Mouse (Mus musculus) spleen, adult 2 months (tissue): Measurements from ENCODE around the gene 6430548M08Rik. TPM values are rescaled to one million over a fixed set of nuclear protein-coding genes. Genes with fewer than 3 reads are reported as not detected.

Experiments
- DNase-seq, 2 experiments: peaks; one replicate each; pipeline versions ENCODE4 v3.0.0 to v3.0.0-alpha.2; 2012 to 2021; ENCODE audit warnings: low spot score in 2 of 2, low read depth in 1 of 2
- H3K27ac ChIP-seq: fragments of 200-500 bp; 2 replicates; pipeline ENCODE4 v1.5.1; 2012; ENCODE audit warnings: low read length, inconsistent platforms; ENCODE audit not compliant: insufficient read depth
- H3K27me3 ChIP-seq: fragments of 200-500 bp; 2 replicates; pipeline ENCODE4 v1.6.1; 2012; ENCODE audit warnings: mild to moderate bottlenecking, moderate library complexity, low read length, inconsistent platforms; ENCODE audit not compliant: control insufficient read depth, insufficient read depth
- H3K36me3 ChIP-seq: fragments of 200-500 bp; 2 replicates; pipeline ENCODE4 v1.6.1; 2012; ENCODE audit warnings: mild to moderate bottlenecking, low read length, inconsistent platforms; ENCODE audit not compliant: control insufficient read depth, insufficient read depth
- H3K4me1 ChIP-seq: fragments of 200-500 bp; 2 replicates; pipeline ENCODE4 v1.6.1; 2011; ENCODE audit warnings: inconsistent platforms; ENCODE audit not compliant: control insufficient read depth, insufficient read depth, insufficient read length
- H3K4me3 ChIP-seq: fragments of 200-500 bp; 2 replicates; pipeline ENCODE4 v1.5.1; 2011; ENCODE audit warnings: mild to moderate bottlenecking, inconsistent platforms; ENCODE audit not compliant: insufficient read depth, insufficient read length; ENCODE audit errors: extremely low read depth
- CTCF ChIP-seq: fragments of 200-500 bp; IDR thresholded peaks from 2 replicates; pipeline ENCODE4 v1.5.1; 2011; ENCODE audit warnings: mild to moderate bottlenecking, inconsistent platforms; ENCODE audit not compliant: insufficient read depth, insufficient read length, insufficient replicate concordance; ENCODE audit errors: extremely low read depth
- POLR2A ChIP-seq: fragments of 200-500 bp; IDR thresholded peaks from 2 replicates; pipeline ENCODE4 v1.6.1; 2011; ENCODE audit warnings: low read depth, low read length, inconsistent platforms
- WGBS: fragments of 180-500 bp; shearing (Covaris S2); methylation state at CpG from one replicate; pipeline ENCODE4 v1.1.7; 2018; 5-methylcytosine and 5-hydroxymethylcytosine counted together
- polyA plus RNA-seq: library from polyadenylated mRNA; depleted of rRNA; stranded (reverse); fragments of >200 nt; gene quantifications from 2 replicates; pipeline ENCODE4 v1.2.3, GENCODE M21; 2012

The 6430548M08Rik gene
- polyA plus RNA-seq, 1 experiment = 20.6 TPM

- no peak overlapping the region for H3K27ac ChIP-seq
- H3K36me3 ChIP-seq = no peaks in the 10 kb centered on the region
- TF ChIP-seq POLR2A = no peak
- no peak for TF ChIP-seq CTCF
- H3K4me3 ChIP-seq = no peak overlapping the region
- 39% methylated on average over 5 of the region's 5 CpGs for WGBS
- no peaks in the 10 kb centered on the region for H3K27me3 ChIP-seq
- H3K4me1 ChIP-seq = no peaks in the 10 kb centered on the region
- DNase-seq = no peak
Measured at GRCm38 (mm10) chr8:120167821-120168220, 53.9 kb downstream of the 6430548M08Rik start.

DNA sequence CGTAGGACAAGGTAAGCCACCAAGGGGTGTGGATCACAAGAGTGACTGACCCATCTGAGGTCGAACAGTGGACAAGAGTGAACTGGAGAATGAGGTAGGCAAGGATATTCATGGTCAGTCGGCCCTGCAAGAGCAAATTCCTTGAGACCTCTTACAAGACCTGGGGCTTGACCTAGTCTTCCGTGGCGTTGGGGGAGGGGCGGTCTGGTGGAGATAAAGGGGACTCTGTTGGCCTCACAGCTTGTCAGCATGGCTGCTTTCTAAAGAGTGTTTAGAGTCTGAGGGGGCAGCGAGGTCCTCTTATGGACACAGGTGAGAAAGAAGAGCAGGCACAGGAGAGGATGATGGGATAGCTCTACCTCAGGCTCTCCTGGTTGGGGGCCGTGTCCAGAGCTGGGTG lies 55.2 kb downstream of the 6430548M08Rik start:
- no peaks in the 10 kb centered on the region for H3K4me1 ChIP-seq
- TF ChIP-seq POLR2A = no peak
- TF ChIP-seq CTCF = no peak
- H3K27me3 ChIP-seq = no peaks in the 10 kb centered on the region
- H3K4me3 ChIP-seq = no peak overlapping the region
- no peak overlapping the region for H3K27ac ChIP-seq
- no peaks in the 10 kb centered on the region for H3K36me3 ChIP-seq
- DNase-seq = no peak
- WGBS = 70% methylated on average over 8 of the region's 8 CpGs

DNA sequence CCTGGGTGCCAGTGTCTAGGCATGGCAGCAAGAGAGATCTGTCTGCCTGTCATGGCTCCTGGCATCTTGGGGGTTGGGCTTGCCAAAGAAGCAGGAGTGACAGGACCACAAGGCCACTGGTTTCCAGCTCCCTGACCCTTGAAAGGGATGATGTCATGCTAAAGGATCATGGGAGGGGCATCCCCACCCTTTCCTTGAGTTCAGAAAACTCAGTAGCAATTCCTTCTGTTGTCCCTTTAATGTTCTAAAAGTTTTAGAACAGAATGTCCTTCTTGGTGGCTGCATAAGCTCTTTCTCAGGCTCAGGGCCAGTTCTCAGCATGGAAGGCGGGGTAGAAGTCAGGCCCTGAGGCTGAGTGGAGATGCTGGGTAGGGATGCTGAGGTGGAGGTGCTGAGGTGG lies 59.2 kb downstream of the 6430548M08Rik start:
- Histone ChIP-seq H3K27me3 (no peaks in the 10 kb centered on the region), H3K4me3 (no peak overlapping the region), H3K27ac (no peak overlapping the region), H3K4me1 (no peaks in the 10 kb centered on the region; the same call in 1 of the 2 replicates), H3K36me3 (no peaks in the 10 kb centered on the region)
- no peak for DNase-seq
- WGBS = 88% methylated on average over 1 of the region's 1 CpGs
- TF ChIP-seq POLR2A (no peak), CTCF (no peak)

- Histone ChIP-seq H3K36me3 (no peaks in the 10 kb centered on the region), H3K4me3 (no peak overlapping the region), H3K27me3 (no peaks in the 10 kb centered on the region), H3K4me1 (no peaks in the 10 kb centered on the region; the same call in 1 of the 2 replicates), H3K27ac (no peak overlapping the region)
- no peak for TF ChIP-seq POLR2A
- TF ChIP-seq CTCF = no peak
- no peak for DNase-seq
- WGBS = 72% methylated on average over 18 of the region's 18 CpGs
Measured at GRCm38 (mm10) chr8:120174606-120175005, 60.7 kb downstream of the 6430548M08Rik start.

DNA sequence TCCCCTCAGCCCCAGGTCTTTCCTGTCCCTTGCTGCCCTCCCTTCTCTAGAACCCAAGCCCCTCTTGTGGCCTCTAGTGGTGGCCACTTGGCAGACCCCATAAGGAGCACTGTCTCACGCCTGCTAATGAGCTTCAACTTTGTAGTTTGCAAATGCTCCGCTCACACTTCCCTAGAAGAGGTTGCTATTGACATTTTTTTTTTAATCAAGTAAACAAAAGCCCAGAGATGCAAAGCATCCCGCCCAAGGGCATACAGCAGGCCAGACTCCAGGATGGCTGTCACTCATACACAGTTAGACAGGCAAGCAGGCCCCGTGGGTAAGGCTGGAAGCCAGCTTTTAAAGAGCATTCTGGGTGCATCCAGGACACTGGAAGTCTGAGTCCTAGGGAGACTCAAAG lies 62.7 kb downstream of the 6430548M08Rik start:
- TF ChIP-seq CTCF (no peak), POLR2A (no peak)
- DNase-seq = no peak
- H3K4me1 ChIP-seq = no peaks in the 10 kb centered on the region; the same call in 1 of the 2 replicates
- WGBS = 68% methylated on average over 4 of the region's 4 CpGs
- no peak overlapping the region for H3K4me3 ChIP-seq
- H3K36me3 ChIP-seq = no peaks in the 10 kb centered on the region
- H3K27ac ChIP-seq = no peak overlapping the region
- H3K27me3 ChIP-seq = no peaks in the 10 kb centered on the region

DNA sequence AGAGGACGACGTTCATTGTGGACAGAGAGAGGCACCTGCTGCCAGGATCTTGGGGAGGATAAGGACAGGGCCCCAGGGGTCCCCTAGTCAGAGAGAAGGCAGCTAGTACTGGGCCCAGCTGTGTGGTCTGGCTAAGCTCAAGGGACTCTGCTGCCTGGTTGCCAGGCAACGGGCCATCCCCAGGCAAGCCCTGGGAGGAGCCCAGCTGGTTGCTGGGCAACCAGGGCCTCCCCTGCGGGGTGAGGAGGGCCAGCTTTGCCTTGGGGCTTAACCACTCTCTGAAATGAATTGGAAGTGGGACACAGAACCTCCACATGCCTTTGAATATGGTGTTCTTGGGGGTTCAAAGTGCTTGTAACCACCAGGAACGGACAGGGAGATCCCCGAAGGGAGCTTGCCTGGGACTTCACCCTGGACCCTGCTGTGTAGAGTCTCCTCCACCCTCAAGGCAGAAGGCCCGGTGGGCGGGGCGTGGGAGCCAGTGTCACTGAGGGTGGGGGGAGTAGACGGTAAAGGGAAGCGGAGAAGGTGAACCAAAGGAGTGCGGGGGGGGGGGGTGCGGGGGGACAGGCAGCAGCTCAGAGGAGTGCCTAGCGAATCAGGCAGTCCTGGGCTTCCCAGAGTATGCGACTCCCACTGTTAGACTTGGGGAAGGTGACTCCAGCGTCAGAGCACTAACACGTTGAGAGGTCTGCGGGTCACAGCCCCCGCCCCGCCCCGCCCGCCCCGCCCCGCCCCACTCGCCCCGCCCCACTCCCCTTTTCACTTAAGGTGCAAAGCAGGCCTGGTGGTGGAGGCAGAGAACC lies 63.6 kb downstream of the 6430548M08Rik start, which contains the start of gene Fam92b:
Gene Fam92b (minus strand): TSS at position 149 of the 806 bp plus-strand sequence.
- no peak for TF ChIP-seq POLR2A
- no peak for TF ChIP-seq CTCF
- Histone ChIP-seq H3K27me3 (no peaks in the 10 kb centered on the region), H3K4me3 (no peak within 1 kb of the TSS), H3K27ac (no peak within 1 kb of the TSS), H3K36me3 (no peaks in the 10 kb centered on the region), H3K4me1 (no peaks in the 10 kb centered on the region; the same call in 1 of the 2 replicates)
- 7% methylated on average over 26 of the region's 26 CpGs for WGBS
- peak; percentile 18 to 26 for DNase-seq

- H3K36me3 ChIP-seq = no peaks in the 10 kb centered on the region
Measured at GRCm38 (mm10) chr8:120178124-120178514, 64.2 kb downstream of the 6430548M08Rik start.

More at GRCm38 (mm10) chr8:120178124-120178514, 64.2 kb downstream of the 6430548M08Rik start:
- Histone ChIP-seq H3K4me3 (no peak overlapping the region), H3K4me1 (no peaks in the 10 kb centered on the region; the same call in 1 of the 2 replicates), H3K27me3 (no peaks in the 10 kb centered on the region), H3K27ac (no peak overlapping the region)
- TF ChIP-seq CTCF (no peak), POLR2A (no peak)
- no peak for DNase-seq
- WGBS = 25% methylated on average over 10 of the region's 10 CpGs
